Mouse (Mus musculus) spleen, adult 2 months (tissue): Measurements from ENCODE around the gene Cacng7. TPM values are rescaled to one million over a fixed set of nuclear protein-coding genes. Genes with fewer than 3 reads are reported as not detected.

Experiments
- DNase-seq, 2 experiments: peaks; one replicate each; pipeline versions ENCODE4 v3.0.0 to v3.0.0-alpha.2; 2012 to 2021; ENCODE audit warnings: low spot score in 2 of 2, low read depth in 1 of 2
- H3K27ac ChIP-seq: fragments of 200-500 bp; 2 replicates; pipeline ENCODE4 v1.5.1; 2012; ENCODE audit warnings: low read length, inconsistent platforms; ENCODE audit not compliant: insufficient read depth
- H3K27me3 ChIP-seq: fragments of 200-500 bp; 2 replicates; pipeline ENCODE4 v1.6.1; 2012; ENCODE audit warnings: mild to moderate bottlenecking, moderate library complexity, low read length, inconsistent platforms; ENCODE audit not compliant: control insufficient read depth, insufficient read depth
- H3K36me3 ChIP-seq: fragments of 200-500 bp; 2 replicates; pipeline ENCODE4 v1.6.1; 2012; ENCODE audit warnings: mild to moderate bottlenecking, low read length, inconsistent platforms; ENCODE audit not compliant: control insufficient read depth, insufficient read depth
- H3K4me1 ChIP-seq: fragments of 200-500 bp; 2 replicates; pipeline ENCODE4 v1.6.1; 2011; ENCODE audit warnings: inconsistent platforms; ENCODE audit not compliant: control insufficient read depth, insufficient read depth, insufficient read length
- H3K4me3 ChIP-seq: fragments of 200-500 bp; 2 replicates; pipeline ENCODE4 v1.5.1; 2011; ENCODE audit warnings: mild to moderate bottlenecking, inconsistent platforms; ENCODE audit not compliant: insufficient read depth, insufficient read length; ENCODE audit errors: extremely low read depth
- CTCF ChIP-seq: fragments of 200-500 bp; IDR thresholded peaks from 2 replicates; pipeline ENCODE4 v1.5.1; 2011; ENCODE audit warnings: mild to moderate bottlenecking, inconsistent platforms; ENCODE audit not compliant: insufficient read depth, insufficient read length, insufficient replicate concordance; ENCODE audit errors: extremely low read depth
- POLR2A ChIP-seq: fragments of 200-500 bp; IDR thresholded peaks from 2 replicates; pipeline ENCODE4 v1.6.1; 2011; ENCODE audit warnings: low read depth, low read length, inconsistent platforms
- WGBS: fragments of 180-500 bp; shearing (Covaris S2); methylation state at CpG from one replicate; pipeline ENCODE4 v1.1.7; 2018; 5-methylcytosine and 5-hydroxymethylcytosine counted together
- polyA plus RNA-seq: library from polyadenylated mRNA; depleted of rRNA; stranded (reverse); fragments of >200 nt; gene quantifications from 2 replicates; pipeline ENCODE4 v1.2.3, GENCODE M21; 2012

Cacng7 gene
- polyA plus RNA-seq, 1 experiment, result 1.1 TPM

DNA sequence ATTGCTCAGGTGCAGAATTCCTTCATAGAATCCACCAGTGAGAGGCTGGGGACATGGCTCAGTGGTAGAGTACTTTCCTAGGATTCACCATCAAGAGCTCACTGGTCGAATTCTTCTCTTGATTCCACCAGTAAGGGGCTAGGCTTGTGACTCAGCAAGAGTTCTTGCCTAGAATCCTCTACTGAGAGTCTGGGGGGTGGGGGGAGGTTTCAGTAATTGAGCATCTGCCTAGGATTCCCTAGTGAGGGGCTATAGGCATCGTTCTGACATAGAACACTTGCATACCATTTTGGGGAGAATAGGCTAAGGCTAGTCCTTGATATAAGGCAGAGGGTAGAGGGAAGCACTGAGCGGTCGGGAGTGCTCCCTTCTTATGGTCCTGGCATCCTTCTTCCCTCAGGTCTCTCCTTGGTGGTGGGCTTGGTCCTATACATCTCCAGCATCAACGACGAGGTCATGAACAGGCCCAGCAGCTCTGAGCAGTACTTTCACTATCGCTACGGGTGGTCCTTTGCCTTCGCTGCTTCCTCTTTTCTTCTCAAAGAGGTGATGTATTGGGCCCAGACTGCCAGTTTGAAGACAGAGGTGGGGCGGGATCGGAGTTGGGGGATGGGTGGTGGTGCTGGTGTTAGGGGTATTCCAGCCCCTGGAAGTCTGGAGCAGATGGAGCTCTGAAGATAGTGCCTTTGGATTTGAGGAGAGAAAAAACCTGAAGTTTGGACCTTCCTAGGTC, 33.0 kb downstream of the Cacng7 start:
- H3K4me1 ChIP-seq, result no peaks in the 10 kb centered on the region; the same call in 1 of the 2 replicates
- TF ChIP-seq POLR2A, result no peak
- no peak for TF ChIP-seq CTCF
- no peak for DNase-seq
- no peak overlapping the region for H3K27ac ChIP-seq
- no peaks in the 10 kb centered on the region for H3K36me3 ChIP-seq
- WGBS, result 34% methylated on average over 11 of the region's 11 CpGs
- H3K4me3 ChIP-seq, result no peak overlapping the region
- peaks cover 5% of the 10 kb centered on the region; the same call in 1 of the 2 replicates for H3K27me3 ChIP-seq

DNA sequence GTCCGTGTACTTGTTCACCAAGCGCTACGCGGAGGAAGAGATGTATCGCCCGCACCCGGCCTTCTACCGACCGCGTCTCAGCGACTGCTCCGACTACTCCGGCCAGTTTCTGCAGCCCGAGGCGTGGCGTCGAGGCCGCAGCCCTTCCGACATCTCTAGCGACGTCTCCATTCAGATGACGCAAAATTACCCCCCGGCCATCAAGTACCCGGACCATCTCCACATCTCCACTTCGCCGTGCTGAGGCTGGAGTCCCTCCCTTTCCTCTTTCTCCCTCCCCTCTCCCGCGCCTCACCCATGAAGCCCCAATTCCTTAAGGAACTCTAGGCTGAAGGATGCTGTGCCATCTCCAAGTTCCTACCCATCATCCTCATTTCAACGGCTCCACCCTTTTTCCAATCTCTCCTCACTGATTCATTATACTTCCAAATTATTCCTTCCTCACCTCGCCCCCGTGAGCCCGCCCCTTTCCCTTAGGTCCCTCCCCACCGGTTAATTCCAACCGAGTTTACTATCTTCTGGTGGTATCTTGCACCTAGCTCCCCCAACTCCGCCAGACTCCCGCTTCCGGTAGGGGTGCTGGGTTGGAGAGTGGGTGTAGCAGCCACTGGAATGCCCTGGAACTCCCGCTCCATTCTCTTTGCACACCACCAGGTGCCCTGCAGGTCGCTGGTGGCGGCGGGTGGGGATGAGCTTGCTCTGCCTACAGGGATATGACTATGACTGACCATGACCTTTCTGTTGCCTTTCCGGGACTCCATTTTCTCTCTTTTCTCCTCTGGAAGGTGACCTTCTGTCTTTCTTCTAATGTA, 34.2 kb downstream of the Cacng7 start:
- TF ChIP-seq CTCF (no peak), POLR2A (no peak)
- peaks cover 5% of the 10 kb centered on the region; the same call in 1 of the 2 replicates for H3K27me3 ChIP-seq
- DNase-seq, result no peak
- H3K27ac ChIP-seq, result no peak overlapping the region
- no peaks in the 10 kb centered on the region; the same call in 1 of the 2 replicates for H3K4me1 ChIP-seq
- H3K4me3 ChIP-seq, result no peak overlapping the region
- no peaks in the 10 kb centered on the region for H3K36me3 ChIP-seq
- WGBS, result 9% methylated on average over 42 of the region's 42 CpGs

GRCm38 (mm10) chr7:3367569-3367968, 34.8 kb downstream of the Cacng7 start:
- Histone ChIP-seq H3K4me3 (no peak overlapping the region), H3K27ac (no peak overlapping the region), H3K27me3 (peaks cover 5% of the 10 kb centered on the region; the same call in 1 of the 2 replicates), H3K36me3 (no peaks in the 10 kb centered on the region), H3K4me1 (no peaks in the 10 kb centered on the region; the same call in 1 of the 2 replicates)
- no peak for DNase-seq
- WGBS, result 12% methylated on average over 11 of the region's 11 CpGs
- TF ChIP-seq POLR2A, result no peak
- TF ChIP-seq CTCF, result no peak

DNA sequence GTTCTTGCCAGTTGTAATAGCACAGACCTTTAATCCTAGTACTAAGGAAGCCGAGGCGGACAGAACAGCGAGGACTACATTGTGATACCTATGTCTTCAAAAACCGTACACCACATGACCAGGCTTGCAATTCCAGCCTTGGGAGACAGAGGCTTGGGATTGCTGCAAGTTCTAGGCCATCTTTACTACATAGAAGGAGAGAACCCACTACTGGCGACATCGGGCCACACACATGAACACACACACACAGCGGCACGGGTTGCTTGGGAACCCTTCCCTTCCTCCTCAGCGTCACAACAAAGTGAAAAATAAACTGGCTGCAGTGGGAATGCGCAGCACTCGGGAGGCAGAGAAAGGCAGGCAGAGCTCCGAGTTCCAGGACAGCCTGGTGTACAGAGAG, 35.6 kb downstream of the Cacng7 start:
- H3K4me3 ChIP-seq, result no peak overlapping the region
- TF ChIP-seq CTCF (no peak), POLR2A (no peak)

DNA sequence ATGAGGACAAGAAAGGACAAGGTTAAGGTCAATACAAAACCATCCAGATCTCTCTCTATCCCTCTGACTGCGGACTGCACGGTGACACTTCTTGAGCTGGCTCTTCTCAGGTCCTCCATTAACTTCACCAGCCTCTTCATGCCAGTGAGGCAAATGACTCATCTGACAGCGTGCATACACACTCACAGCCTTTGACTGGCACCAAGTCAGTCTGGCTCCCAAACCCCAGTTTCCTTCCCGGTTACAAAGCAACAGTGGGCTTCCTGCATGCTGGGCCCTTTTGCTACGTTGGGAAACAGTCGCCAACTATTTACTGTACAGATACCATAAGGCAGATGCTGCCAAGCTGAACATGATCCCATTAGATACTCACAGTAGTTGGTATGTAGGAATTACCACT, 36.4 kb downstream of the Cacng7 start:
- Histone ChIP-seq H3K27ac (no peak overlapping the region), H3K4me1 (no peaks in the 10 kb centered on the region; the same call in 1 of the 2 replicates), H3K36me3 (no peaks in the 10 kb centered on the region), H3K4me3 (no peak overlapping the region), H3K27me3 (peaks cover 5% of the 10 kb centered on the region; the same call in 1 of the 2 replicates)
- TF ChIP-seq POLR2A (no peak), CTCF (no peak)
- DNase-seq, result no peak
- WGBS, result 42% methylated on average over 6 of the region's 6 CpGs

More for the DNA sequence above, 35.6 kb downstream of the Cacng7 start:
- 66% methylated on average over 12 of the region's 12 CpGs for WGBS
- peaks cover 5% of the 10 kb centered on the region; the same call in 1 of the 2 replicates for H3K27me3 ChIP-seq
- no peaks in the 10 kb centered on the region for H3K36me3 ChIP-seq
- no peak overlapping the region for H3K27ac ChIP-seq
- DNase-seq, result no peak
- H3K4me1 ChIP-seq, result no peaks in the 10 kb centered on the region; the same call in 1 of the 2 replicates

DNA sequence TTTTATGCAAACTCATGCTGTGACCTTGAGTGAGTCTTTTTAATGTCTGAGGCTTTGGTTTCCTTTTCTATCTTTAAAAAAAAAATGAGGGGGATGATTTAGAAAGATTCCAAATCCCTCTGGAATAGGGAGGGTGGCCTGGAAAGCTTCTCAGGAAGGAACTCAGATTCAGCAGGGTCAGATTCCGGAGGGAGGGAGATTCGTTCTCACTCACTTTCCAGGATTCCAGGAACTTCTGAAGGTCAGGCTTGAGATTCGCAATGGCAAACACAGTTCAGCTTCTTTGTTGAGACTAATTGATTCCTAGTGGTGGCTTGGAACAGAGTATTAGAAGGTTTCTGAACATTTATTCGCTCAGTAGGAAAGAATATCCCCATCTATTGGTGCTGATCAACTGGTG, 37.7 kb downstream of the Cacng7 start:
- H3K36me3 ChIP-seq, result no peaks in the 10 kb centered on the region
- 78% methylated on average over 4 of the region's 4 CpGs for WGBS
- no peak for DNase-seq
- H3K4me3 ChIP-seq, result no peak overlapping the region
- no peaks in the 10 kb centered on the region; the same call in 1 of the 2 replicates for H3K4me1 ChIP-seq
- TF ChIP-seq POLR2A (no peak), CTCF (no peak)
- H3K27me3 ChIP-seq, result peaks cover 5% of the 10 kb centered on the region; the same call in 1 of the 2 replicates
- H3K27ac ChIP-seq, result 0 out of 2 replicates have a peak overlapping the region, but pooled peaks have one; percentile 17
